Mouse (Mus musculus) embryonic facial prominence, embryonic 14.5 days (tissue): Measurements from ENCODE around the gene Cdk5rap1. TPM values are rescaled to one million over a fixed set of nuclear protein-coding genes. Genes with fewer than 3 reads are reported as not detected.

Experiments
- ATAC-seq: fragments of 200-750 bp; cut with Nextera tagmentation; 2 replicates; pipeline ENCODE4 v1.8.0; 2017; ENCODE audit warnings: low read depth, moderate number of reproducible peaks, moderate TSS enrichment
- DNase-seq: peaks from one replicate; pipeline ENCODE4 v3.0.0-alpha.2; 2015; ENCODE audit warnings: low spot score
- H3K27ac ChIP-seq: fragments of 300-500 bp; sonication (generic); replicated peaks from 2 replicates; pipeline ENCODE4 v1.5.1; 2014; ENCODE audit warnings: low read depth, mild to moderate bottlenecking, low read length, moderate library complexity
- H3K27me3 ChIP-seq: fragments of 300-500 bp; sonication (generic); replicated peaks from 2 replicates; pipeline ENCODE4 v1.6.1; 2014; ENCODE audit warnings: low read length; ENCODE audit not compliant: control insufficient read depth, insufficient read depth
- H3K36me3 ChIP-seq: fragments of 300-500 bp; sonication (generic); 2 replicates; pipeline ENCODE4 v1.6.1; 2014; ENCODE audit warnings: low read length, mixed read lengths; ENCODE audit not compliant: control insufficient read depth, insufficient read depth
- H3K4me1 ChIP-seq: fragments of 300-500 bp; sonication (generic); 2 replicates; pipeline ENCODE4 v1.6.1; 2014; ENCODE audit warnings: antibody characterized with exemption, low read length; ENCODE audit not compliant: control insufficient read depth, insufficient read depth
- H3K4me2 ChIP-seq: fragments of 300-500 bp; sonication (generic); 2 replicates; pipeline ENCODE4 v1.6.1; 2014; ENCODE audit warnings: low read depth, mild to moderate bottlenecking, low read length, moderate library complexity, mixed read lengths
- H3K4me3 ChIP-seq: fragments of 300-500 bp; sonication (generic); 2 replicates; pipeline ENCODE4 v1.5.1; 2014; ENCODE audit warnings: low read depth, mild to moderate bottlenecking, low read length
- H3K9ac ChIP-seq: fragments of 300-500 bp; sonication (generic); 2 replicates; pipeline ENCODE4 v1.6.1; 2014; ENCODE audit warnings: low read depth, mild to moderate bottlenecking, low read length, moderate library complexity, mixed read lengths
- H3K9me3 ChIP-seq: fragments of 300-500 bp; sonication (generic); 2 replicates; pipeline ENCODE4 v1.6.1; 2016; ENCODE audit warnings: low read length; ENCODE audit not compliant: control insufficient read depth
- WGBS: fragments of 180-500 bp; shearing (Covaris S2); extraction: QIAGEN DNeasy Blood & Tissue Kit; methylation state at CpG from one replicate; pipeline ENCODE4 v1.1.7; 2014; 5-methylcytosine and 5-hydroxymethylcytosine counted together
- polyA plus RNA-seq: library from polyadenylated mRNA; unstranded; fragments of >200 nt; fragmentation: Nextera tagmentation; extraction: Ambion mirVana; gene quantifications from 2 replicates; pipeline ENCODE4 v1.2.1, GENCODE M21; 2014

Gene Cdk5rap1
- polyA plus RNA-seq, 1 experiment from 2014 or later = 16.4 TPM

DNA sequence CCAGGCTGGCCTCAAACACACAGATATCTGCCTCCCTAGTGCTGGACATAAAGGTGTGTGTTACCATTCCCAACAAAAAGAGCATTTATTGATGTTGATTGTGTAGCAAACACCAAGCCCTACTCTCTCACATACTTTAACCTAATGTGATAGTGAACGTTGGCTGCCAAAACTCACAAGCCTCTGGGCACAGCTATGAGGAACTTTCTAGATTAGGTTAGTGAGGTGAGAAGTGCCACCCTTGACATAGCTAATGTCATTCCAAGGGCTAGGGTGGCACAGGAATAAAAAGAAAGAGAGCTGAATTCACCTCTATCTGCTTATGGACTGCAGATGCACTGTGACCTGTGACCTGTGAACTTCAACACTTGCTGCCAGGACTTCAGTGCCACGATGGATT is 23.7 kb upstream of the Cdk5rap1 start:
- Histone ChIP-seq H3K4me1 (no peaks in the 10 kb centered on the region), H3K4me3 (no peak overlapping the region), H3K27me3 (no peaks in the 10 kb centered on the region), H3K9ac (no peak overlapping the region), H3K9me3 (no peaks in the 10 kb centered on the region), H3K4me2 (no peak overlapping the region), H3K27ac (no peak overlapping the region), H3K36me3 (no peaks in the 10 kb centered on the region)
- ATAC-seq (no peak), DNase-seq (no peak)
- 78% methylated on average over 2 of the region's 2 CpGs for WGBS

DNA sequence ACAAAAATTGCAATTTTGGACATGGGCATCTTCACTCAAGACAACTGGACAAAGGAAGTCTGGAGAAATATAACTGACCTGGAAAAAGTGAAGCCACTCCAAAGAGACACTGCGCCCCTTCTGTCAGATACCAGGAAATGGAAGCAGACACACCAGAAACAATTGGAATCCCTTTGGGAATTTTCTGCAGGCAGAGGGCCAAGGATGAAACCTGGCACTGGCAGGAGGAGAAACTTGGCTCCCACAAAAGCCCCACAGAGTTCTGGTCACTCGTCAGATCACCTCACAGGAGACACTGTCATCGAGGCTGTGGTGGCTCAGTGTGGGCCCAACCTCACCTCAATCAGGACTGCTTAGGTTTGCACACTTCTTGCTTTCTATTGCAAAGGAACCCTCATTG is 21.8 kb upstream of the Cdk5rap1 start:
- DNase-seq (no peak), ATAC-seq (no peak)
- Histone ChIP-seq H3K4me2 (no peak overlapping the region), H3K4me1 (no peaks in the 10 kb centered on the region), H3K27ac (no peak overlapping the region), H3K27me3 (no peaks in the 10 kb centered on the region), H3K9ac (no peak overlapping the region), H3K4me3 (no peak overlapping the region), H3K9me3 (no peaks in the 10 kb centered on the region), H3K36me3 (no peaks in the 10 kb centered on the region)
- WGBS = 70% methylated on average over 3 of the region's 3 CpGs

DNA sequence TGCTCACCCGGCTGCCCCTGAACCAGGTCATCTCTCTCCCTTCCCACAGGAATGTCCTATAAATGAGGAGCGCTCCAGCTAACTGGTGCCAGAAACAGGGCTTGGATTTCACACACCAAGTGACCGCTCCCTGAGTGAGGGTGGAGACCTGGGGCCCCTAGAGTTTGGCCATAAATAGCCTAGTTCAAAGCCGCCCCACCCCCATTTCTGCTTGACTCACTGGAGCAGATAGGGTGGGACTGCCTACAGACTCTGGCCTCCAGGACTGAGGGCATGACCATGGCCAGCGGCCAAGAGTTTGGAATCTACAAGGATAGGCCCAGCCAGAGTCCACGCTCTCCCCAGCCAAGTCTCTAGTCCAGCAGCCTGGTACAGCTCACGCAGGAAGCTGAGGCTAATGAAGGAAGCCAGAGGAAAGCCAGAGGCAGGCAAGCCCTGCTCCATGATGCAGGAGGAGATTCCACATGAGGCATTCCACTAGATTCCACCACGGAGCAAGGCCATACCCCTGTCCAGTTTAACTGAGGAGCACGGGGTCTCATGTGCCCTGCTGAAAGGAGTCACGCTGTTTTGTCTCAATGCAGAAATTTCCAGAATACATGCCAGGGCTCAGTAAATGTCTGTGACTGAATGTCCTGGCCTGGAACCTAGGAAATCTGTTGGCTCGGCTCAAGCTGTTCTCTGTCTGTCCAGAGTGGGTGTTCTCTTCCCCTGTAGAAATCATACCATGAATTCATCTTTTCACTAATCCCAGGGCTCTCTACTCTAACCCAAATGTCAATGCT is 17.6 kb upstream of the Cdk5rap1 start:
- H3K9me3 ChIP-seq = no peaks in the 10 kb centered on the region
- no peak overlapping the region for H3K9ac ChIP-seq
- DNase-seq (peak; percentile 68), ATAC-seq (peak; percentile 81)
- no peaks in the 10 kb centered on the region for H3K36me3 ChIP-seq
- no peaks in the 10 kb centered on the region for H3K4me1 ChIP-seq
- no peak overlapping the region for H3K4me2 ChIP-seq
- 0 out of 2 replicates have a peak overlapping the region, but pooled peaks have one; percentile 21 for H3K27ac ChIP-seq
- 82% methylated on average over 10 of the region's 11 CpGs for WGBS
- no peaks in the 10 kb centered on the region for H3K27me3 ChIP-seq
- no peak overlapping the region for H3K4me3 ChIP-seq

DNA sequence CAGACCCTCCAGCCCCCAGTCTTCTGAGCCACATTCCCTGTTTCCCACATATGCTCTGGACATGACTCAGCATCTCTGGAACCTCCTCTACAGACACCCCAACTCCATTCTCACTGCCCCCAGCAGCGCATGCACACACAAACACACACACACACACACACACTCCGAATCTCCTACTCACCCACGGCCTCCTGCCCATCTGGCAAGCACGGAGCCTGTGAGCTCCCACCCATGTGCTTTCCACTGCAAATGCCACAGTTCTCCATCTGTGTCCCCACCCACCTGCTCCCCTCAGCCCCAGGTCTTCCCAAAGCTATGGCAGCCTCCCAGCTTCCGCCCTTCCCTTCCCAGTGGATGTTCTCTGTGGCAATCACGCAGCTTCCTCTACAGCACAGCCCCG is 6.3 kb upstream of the Cdk5rap1 start:
- H3K4me2 ChIP-seq = no peak overlapping the region
- H3K9me3 ChIP-seq = no peaks in the 10 kb centered on the region
- H3K27ac ChIP-seq = no peak overlapping the region
- H3K36me3 ChIP-seq = no peaks in the 10 kb centered on the region
- WGBS = 81% methylated on average over 7 of the region's 7 CpGs
- H3K4me1 ChIP-seq = no peaks in the 10 kb centered on the region
- no peak overlapping the region for H3K4me3 ChIP-seq
- DNase-seq (no peak), ATAC-seq (no peak)
- H3K27me3 ChIP-seq = no peaks in the 10 kb centered on the region
- H3K9ac ChIP-seq = no peak overlapping the region

DNA sequence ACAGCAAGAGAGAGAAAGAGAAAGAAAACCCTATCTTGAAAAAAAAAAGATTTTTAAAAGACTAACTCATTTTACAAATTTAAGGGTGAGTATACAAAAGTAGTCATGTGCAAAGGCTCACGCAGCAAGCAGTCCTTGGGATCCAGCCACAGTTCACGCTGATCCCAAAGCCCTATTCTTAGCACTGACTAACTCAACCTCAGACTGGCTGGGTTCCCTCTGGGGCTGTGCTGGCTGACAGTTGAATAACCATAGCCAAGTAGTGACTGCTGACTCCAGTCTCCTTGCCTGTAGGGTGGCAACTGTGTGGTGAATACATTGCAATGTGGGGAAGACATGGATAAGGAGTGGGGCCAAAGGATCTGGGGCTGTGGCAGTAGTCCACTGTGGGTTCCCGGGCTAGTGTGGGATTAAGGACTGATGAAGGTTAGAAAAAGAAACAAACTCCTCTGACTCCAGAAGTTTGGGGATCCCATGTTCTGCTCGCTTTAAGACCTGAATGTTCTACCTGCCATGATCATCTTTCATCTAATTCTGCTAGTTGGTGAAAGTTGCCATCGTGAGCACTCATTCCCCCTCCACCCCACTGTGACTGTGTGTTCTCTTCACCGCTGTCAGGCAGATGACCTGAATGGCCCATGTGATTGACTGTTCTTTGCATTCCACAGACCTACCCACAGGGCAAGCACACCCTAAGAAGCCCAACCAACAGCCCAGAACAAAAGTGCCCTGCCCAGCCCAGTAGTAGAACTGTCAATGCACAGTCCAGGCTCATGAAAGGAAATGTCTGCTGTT is 2.2 kb upstream of the Cdk5rap1 start:
- Histone ChIP-seq H3K9ac (no peak overlapping the region), H3K9me3 (no peaks in the 10 kb centered on the region), H3K4me3 (no peak overlapping the region), H3K4me2 (no peak overlapping the region), H3K27me3 (no peaks in the 10 kb centered on the region), H3K4me1 (no peaks in the 10 kb centered on the region), H3K36me3 (peaks cover 5% of the 10 kb centered on the region; the same call in 1 of the 2 replicates), H3K27ac (no peak overlapping the region)
- DNase-seq (no peak), ATAC-seq (no peak)
- WGBS = 74% methylated on average over 6 of the region's 6 CpGs

DNA sequence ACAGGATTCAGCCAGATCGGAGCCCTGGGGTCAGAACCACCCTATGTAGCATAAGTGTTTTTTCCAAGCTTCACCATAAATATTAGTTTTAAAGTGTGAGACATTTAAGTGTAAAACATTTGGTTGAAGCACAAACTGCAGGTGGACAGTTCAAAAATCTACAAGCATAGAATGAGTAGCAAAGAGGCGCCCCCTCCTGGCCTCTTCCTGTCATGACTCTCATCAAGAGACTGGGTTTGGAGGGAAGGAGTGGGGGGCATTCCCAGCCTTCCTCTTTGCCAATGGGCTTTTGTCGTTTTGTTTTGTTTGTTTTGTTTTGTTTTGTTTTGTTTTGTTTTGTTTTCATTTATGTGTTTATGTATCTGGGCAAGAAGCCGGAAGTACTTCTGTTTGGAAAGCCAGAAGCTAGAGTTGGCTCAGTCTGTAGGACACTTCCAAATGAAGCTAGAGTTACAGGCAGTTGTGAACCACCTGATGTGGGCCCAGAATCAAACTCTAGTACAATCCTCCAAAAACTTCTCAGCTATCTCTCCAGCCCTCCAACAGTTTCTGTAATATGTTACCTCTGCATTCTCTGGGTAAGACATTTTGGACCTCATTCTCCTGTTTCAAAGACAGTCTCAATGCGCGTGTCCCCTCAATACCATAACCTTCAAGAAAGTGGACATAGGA is 1.3 kb upstream of the Cdk5rap1 start:
- Histone ChIP-seq H3K27ac (no peak overlapping the region), H3K9me3 (no peaks in the 10 kb centered on the region), H3K9ac (no peak overlapping the region), H3K27me3 (no peaks in the 10 kb centered on the region), H3K4me3 (no peak overlapping the region), H3K4me1 (no peaks in the 10 kb centered on the region), H3K4me2 (no peak overlapping the region), H3K36me3 (peaks cover 12% of the 10 kb centered on the region; the same call in 1 of the 2 replicates)
- 59% methylated on average over 6 of the region's 6 CpGs for WGBS
- peak; percentile 58 for DNase-seq
- ATAC-seq = no peak

DNA sequence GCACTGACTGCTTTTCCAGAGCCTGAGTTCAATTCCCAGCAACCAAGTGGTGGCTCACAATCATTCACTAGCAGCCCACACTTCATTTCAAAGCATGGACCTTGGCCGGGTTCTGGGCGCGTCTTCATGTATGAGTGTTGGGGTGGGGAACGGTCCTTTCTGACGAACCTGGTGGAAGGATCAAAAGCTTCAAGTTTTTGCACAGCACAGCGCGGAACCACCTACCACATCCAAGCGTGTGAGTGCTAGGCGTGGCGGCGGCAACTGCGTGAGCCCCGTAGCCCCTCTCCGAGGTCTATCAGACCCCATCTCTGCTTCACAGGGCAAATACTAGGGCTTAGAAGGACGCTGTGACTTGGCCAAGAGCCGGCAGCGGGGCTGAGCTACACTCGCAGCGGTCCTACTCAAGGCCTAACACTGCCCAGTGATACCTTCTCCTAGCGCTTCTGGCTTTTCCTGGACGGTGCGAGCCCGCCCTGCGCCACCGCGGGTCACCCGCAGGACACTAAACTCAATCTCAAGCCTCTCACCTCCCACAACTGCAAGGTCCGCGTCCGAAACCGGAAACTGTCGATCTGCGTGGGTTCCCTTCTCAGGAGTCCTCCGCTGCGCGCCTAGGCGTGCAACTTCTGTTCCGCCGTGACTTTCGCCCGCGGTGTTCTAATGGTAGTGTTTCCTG is 520 bp downstream of the Cdk5rap1 start:
- H3K4me2 ChIP-seq = peak overlapping the region; percentile 77
- H3K36me3 ChIP-seq = peaks cover 23% of the 10 kb centered on the region
- H3K4me3 ChIP-seq = peak overlapping the region; percentile 83
- H3K27ac ChIP-seq = peak overlapping the region; percentile 87
- DNase-seq = peak; percentile 92
- no peaks in the 10 kb centered on the region for H3K27me3 ChIP-seq
- peak overlapping the region; percentile 94 for H3K9ac ChIP-seq
- under 1% methylated on average over 40 of the region's 42 CpGs for WGBS
- H3K4me1 ChIP-seq = no peaks in the 10 kb centered on the region
- H3K9me3 ChIP-seq = no peaks in the 10 kb centered on the region
- peak; percentile 94 for ATAC-seq

DNA sequence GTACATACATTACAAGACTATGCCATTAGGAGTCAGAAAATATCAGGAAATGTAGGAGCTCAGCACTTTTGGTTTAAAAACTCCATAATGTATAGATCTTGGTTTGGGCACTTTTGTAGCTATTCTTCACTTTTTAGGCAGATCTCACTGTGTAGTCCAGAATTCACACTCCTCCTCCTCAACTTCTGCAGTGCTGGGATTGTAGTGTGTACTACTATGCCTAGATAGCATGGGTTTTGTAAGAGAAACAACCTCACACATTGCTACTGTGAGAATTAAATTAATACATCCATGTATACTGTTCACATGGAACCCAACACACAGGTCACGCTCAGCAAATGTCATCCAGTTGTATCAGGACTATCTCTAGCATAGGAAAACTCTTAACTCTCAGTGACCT is 5.3 kb downstream of the Cdk5rap1 start:
- Histone ChIP-seq H3K36me3 (peaks cover 60% of the 10 kb centered on the region), H3K4me1 (no peaks in the 10 kb centered on the region), H3K4me3 (no peak overlapping the region), H3K27ac (no peak overlapping the region), H3K4me2 (no peak overlapping the region), H3K9me3 (no peaks in the 10 kb centered on the region), H3K27me3 (no peaks in the 10 kb centered on the region), H3K9ac (no peak overlapping the region)
- DNase-seq = no peak
- WGBS = 94% methylated on average over 1 of the region's 1 CpGs
- ATAC-seq = no peak
